Mouse (Mus musculus) hindbrain, embryonic 10.5 days (tissue): ENCODE measurements around the gene Slc35d2. TPM values are rescaled to one million over a fixed set of nuclear protein-coding genes. Genes with fewer than 3 reads are reported as not detected.
A peak's percentile ranks its signal among the peaks of the same experiment; 100 is the strongest.

ENCODE experiments used
- DNase-seq: peaks from one replicate; pipeline ENCODE4 v3.0.0-alpha.2; 2017; ENCODE audit warnings: low spot score
- H3K27ac ChIP-seq: fragments of 300-500 bp; sonication (generic); 2 replicates; pipeline ENCODE4 v1.5.1; 2016; ENCODE audit warnings: mild to moderate bottlenecking, moderate library complexity
- H3K27me3 ChIP-seq: fragments of 300-500 bp; sonication (generic); 2 replicates; pipeline ENCODE4 v1.6.1; 2016; ENCODE audit warnings: mild to moderate bottlenecking; ENCODE audit not compliant: poor library complexity, insufficient read depth, severe bottlenecking
- H3K36me3 ChIP-seq: fragments of 300-500 bp; sonication (generic); 2 replicates; pipeline ENCODE4 v1.6.1; 2016; ENCODE audit warnings: mild to moderate bottlenecking, moderate library complexity
- H3K4me1 ChIP-seq: fragments of 300-500 bp; sonication (generic); replicated peaks from 2 replicates; pipeline ENCODE4 v1.6.1; 2016; ENCODE audit warnings: mild to moderate bottlenecking
- H3K4me3 ChIP-seq: fragments of 300-500 bp; sonication (generic); 2 replicates; pipeline ENCODE4 v1.5.1; 2016; ENCODE audit warnings: mild to moderate bottlenecking, moderate library complexity
- H3K9me3 ChIP-seq: fragments of 300-500 bp; sonication (generic); 2 replicates; pipeline ENCODE4 v1.6.1; 2016; ENCODE audit warnings: mild to moderate bottlenecking, moderate library complexity
- WGBS: fragments of 180-500 bp; shearing (Covaris S2); methylation state at CpG from one replicate; pipeline ENCODE4 v1.1.7; 2016; 5-methylcytosine and 5-hydroxymethylcytosine counted together
- polyA plus RNA-seq: library from polyadenylated mRNA; unstranded; fragments of >200 nt; fragmentation: Nextera tagmentation; extraction: Ambion mirVana; gene quantifications from 2 replicates; pipeline ENCODE4 v1.2.1, GENCODE M21; 2016

Gene Slc35d2
- 5.5 and 6.9 TPM in 2 replicates for polyA plus RNA-seq

DNA sequence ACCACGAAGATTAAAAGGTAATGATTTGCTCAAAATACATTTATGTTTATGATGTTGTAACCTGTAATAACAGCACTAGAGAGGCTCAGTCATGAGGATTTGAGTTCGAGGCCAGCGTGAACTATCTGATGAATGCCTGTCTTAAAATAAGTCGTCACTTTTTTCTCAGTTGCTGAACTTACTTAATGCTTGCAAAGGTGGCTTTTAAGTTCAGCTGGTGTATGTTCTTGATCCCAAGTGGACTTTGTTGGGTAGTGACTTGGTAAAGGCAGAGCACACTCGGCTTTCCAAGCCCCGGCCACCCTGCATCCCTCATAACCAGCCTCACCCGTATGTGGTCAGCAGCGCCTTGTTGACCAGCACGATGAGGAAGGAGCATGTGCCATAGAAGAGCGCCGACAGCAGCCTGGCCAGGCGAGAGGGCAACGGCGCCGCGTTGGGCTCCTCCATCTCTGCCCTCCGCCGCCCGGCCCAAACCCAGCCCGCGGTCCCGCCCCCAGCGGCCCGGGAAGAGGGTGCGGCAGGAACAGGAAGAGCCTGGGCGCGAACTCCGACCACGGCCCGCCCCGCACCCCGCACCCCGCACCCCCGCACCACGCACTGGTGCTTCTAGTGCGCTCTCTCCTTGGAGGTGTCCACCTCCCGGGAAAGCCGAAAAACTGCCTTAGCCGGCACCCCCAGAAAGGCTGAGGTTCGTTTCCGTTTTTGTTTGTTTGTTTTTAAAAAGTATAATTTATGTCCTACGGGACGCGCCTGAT, at the start of gene Slc35d2:
Gene Slc35d2, minus strand, starts transcription at position 511 of the 758 bp plus-strand sequence.
- Histone ChIP-seq H3K36me3 (peaks cover 28% of the 10 kb centered on the region), H3K9me3 (no peaks in the 10 kb centered on the region), H3K27me3 (no peaks in the 10 kb centered on the region), H3K4me1 (peaks cover 24% of the 10 kb centered on the region), H3K4me3 (peak within 1 kb of the TSS; percentile 62), H3K27ac (peak within 1 kb of the TSS; percentile 87)
- WGBS = 9% methylated on average over 44 of the region's 44 CpGs
- DNase-seq = peak; percentile 40

DNA sequence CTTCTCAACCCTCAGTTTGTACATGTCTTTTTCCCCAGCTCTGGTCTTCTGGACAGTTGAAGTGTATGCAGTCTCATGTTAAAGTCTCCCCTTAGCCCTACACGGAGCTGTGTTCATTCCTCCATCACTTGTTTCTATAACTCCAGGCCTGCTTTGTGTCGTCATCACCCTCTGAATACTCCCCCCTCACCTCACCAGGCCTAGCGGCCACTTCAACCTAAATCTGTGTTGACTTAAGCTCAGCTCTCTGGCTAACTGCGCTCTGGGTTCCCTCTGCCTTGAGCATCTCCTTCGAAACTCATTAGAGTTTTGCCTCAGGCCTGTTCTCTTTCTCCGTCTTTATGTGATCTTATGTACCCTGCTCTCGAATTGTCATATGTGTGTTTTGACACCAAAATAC, 48.8 kb upstream of the Slc35d2 start:
- Histone ChIP-seq H3K27ac (no peak overlapping the region), H3K27me3 (no peaks in the 10 kb centered on the region), H3K36me3 (peaks cover 71% of the 10 kb centered on the region), H3K4me3 (no peak overlapping the region), H3K4me1 (peaks cover 13% of the 10 kb centered on the region), H3K9me3 (no peaks in the 10 kb centered on the region)
- 80% methylated on average over 7 of the region's 7 CpGs for WGBS
- no peak for DNase-seq

DNA sequence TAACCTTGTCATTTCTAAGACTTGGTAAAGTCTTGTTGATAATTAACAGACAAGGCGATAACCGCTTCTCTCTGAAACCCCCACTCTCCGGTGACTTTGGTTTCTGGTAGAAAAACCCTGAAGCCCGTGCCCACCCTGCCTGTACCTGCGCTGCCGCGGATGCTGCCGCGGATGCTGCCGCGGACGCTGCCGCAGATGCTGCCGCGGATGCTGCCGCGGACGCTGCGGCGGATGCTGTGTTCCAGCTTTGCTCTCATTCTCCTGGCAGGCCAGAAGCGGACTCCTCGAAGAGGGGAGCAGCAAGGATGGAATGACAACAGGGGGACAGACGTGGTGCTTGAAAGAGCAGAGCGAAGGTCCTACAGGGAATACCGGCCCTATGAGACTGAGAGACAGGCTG, 40.6 kb upstream of the Slc35d2 start:
- peaks cover 52% of the 10 kb centered on the region for H3K9me3 ChIP-seq
- no peaks in the 10 kb centered on the region for H3K4me1 ChIP-seq
- H3K4me3 ChIP-seq = no peak overlapping the region
- no peaks in the 10 kb centered on the region for H3K27me3 ChIP-seq
- peaks cover 83% of the 10 kb centered on the region for H3K36me3 ChIP-seq
- H3K27ac ChIP-seq = no peak overlapping the region
- 92% methylated on average over 25 of the region's 25 CpGs for WGBS
- DNase-seq = no peak

DNA sequence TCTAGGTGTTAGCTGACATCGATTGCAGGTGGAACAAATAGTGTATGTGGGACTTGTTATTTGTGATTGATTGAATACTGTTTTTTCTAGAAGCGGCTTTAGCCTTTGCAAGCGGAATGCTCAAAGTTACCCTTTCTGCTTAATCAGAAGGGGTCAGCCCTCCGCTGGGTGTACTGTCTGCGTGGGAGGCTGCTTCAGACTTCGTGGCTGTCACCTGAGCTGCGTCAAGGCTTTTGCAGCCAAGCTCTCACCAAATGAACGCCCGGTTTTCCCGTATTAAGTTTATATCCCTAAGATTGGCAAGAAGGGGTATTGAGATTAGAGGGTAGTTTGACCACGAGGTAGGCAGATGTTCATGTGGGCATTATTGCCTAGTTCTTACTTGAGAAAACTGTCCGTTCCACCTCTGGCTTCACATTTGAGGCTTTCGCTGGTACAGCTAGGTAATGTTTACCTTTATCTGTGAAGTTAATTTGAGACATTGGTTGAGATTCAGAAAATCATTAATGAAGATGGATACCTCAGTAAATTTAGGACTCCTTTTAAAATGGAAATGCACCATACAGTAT, 34.1 kb upstream of the Slc35d2 start:
- H3K27me3 ChIP-seq = peaks cover 36% of the 10 kb centered on the region
- H3K9me3 ChIP-seq = peaks cover 11% of the 10 kb centered on the region
- H3K4me1 ChIP-seq = peaks cover 21% of the 10 kb centered on the region
- peak overlapping the region; percentile 86 for H3K4me3 ChIP-seq
- no peak for DNase-seq
- H3K36me3 ChIP-seq = peaks cover 18% of the 10 kb centered on the region
- H3K27ac ChIP-seq = no peak overlapping the region; the same call in 1 of the 2 replicates
- 24% methylated on average over 13 of the region's 13 CpGs for WGBS

DNA sequence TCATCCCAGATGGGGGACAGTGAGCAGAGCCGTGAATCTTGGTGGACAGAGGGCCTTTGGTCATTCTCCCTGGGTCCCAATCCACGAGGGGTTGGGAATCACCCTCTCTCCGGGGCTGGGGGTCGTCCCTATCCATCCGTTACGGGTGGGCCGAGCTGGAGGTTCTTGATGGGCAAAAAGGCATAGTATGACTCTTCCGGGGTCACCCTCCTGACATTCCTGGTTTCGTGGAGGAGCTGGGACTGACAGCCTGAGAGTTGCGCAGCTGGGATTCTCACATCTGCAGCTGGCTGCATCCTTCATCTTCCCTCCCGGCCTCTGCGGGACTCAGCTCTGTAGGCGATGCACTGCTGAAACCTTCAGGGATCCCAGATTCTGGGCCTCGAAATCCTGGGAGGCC, 33.5 kb upstream of the Slc35d2 start:
- peak overlapping the region; percentile 90 for H3K27ac ChIP-seq
- DNase-seq = peak; percentile 51
- H3K36me3 ChIP-seq = peaks cover 17% of the 10 kb centered on the region
- peak overlapping the region; percentile 86 for H3K4me3 ChIP-seq
- H3K9me3 ChIP-seq = peaks cover 9% of the 10 kb centered on the region; the same call in 1 of the 2 replicates
- H3K27me3 ChIP-seq = peaks cover 36% of the 10 kb centered on the region
- WGBS = 1% methylated on average over 14 of the region's 14 CpGs
- H3K4me1 ChIP-seq = peaks cover 21% of the 10 kb centered on the region

DNA sequence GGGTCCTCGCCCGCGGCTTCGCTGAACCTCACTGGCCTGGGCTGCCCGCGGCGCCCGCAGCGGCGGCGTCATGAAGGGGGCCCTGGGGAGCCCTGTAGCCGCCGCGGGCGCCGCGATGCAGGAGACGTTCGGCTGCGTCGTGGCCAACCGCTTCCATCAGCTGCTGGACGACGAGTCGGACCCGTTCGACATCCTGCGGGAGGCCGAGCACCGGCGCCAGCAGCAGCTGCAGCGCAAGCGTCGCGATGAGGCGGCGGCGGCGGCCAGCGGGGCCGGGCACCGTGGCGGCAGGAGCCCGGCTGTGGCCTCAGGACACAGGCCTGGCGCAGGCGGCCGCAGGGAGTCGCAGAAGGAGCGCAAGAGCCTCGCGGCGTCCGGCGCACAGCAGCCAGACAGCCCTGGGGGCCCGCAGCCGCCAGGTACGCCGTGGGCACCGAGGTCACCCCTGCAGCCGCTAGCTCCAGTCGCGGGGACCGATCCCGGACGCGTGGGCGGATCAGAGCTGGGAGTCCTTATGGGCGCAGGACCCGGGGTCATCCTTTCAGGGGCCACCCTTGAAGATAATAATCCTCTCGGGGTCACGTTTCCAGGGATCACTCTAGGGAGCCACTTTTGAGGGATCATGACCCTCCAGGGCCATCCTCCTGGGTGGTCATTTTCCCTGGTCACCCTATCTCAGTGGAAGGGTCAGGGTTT, 32.9 kb upstream of the Slc35d2 start:
- H3K27ac ChIP-seq = peak overlapping the region; percentile 90

DNA sequence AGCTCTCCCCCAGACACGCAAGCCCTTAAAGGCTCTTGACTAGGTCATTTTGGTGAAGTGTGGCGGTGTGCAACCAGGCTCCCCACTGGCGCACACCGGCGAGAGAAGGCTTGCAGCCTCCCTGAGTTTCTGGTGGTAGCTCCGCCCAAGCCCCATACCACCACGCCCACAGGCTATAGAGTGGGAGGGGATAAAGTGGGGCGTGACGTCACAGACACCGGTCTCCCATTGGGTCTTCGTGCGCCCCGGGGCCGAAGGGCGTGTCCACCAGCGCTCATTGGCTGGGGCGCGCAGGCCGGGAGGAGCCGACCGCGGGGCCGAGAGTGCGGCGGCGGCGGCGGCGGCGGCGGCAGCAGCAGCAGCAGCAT, 32.4 kb upstream of the Slc35d2 start, which contains the start of gene Habp4:
Gene Habp4, plus strand, starts transcription at position 277 of the 368 bp plus-strand sequence.
- 0 out of 2 replicates have a peak, but pooled peaks cover 6% of the 10 kb centered on the region for H3K36me3 ChIP-seq
- H3K27me3 ChIP-seq = peaks cover 36% of the 10 kb centered on the region
- H3K9me3 ChIP-seq = peaks cover 4% of the 10 kb centered on the region; the same call in 1 of the 2 replicates
- H3K4me3 ChIP-seq = peak within 1 kb of the TSS; percentile 86
- DNase-seq = peak; percentile 99
- peak within 1 kb of the TSS; percentile 90 for H3K27ac ChIP-seq
- under 1% methylated on average over 31 of the region's 31 CpGs for WGBS
- H3K4me1 ChIP-seq = peaks cover 21% of the 10 kb centered on the region

More for the DNA sequence above, 32.9 kb upstream of the Slc35d2 start:
- Histone ChIP-seq H3K4me1 (peaks cover 21% of the 10 kb centered on the region), H3K4me3 (peak overlapping the region; percentile 86), H3K27me3 (peaks cover 36% of the 10 kb centered on the region), H3K36me3 (peaks cover 11% of the 10 kb centered on the region), H3K9me3 (peaks cover 4% of the 10 kb centered on the region; the same call in 1 of the 2 replicates)
- no peak for DNase-seq
- WGBS = under 1% methylated on average over 71 of the region's 71 CpGs

DNA sequence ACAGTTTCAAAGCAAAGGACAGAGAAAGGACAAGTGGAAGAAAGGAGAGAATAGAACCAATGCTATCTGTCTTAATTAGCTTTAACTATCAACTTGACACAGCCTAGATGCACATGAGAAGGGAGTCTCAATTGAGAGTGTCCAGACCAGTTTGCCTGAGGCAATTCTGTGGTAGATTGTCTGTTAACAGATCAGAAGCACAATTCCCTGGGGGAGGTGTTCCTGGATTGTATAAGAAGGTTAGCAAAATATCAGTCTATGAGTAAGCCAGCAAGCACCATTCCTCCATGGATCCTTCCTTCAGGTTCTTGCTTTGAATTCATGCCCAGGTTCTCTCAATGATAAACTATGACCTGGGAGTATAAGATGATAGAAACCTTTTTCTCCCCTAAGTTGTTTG, 27.8 kb upstream of the Slc35d2 start:
- H3K4me1 ChIP-seq = peaks cover 30% of the 10 kb centered on the region
- H3K4me3 ChIP-seq = no peak overlapping the region
- no peaks in the 10 kb centered on the region for H3K9me3 ChIP-seq
- peaks cover 16% of the 10 kb centered on the region for H3K27me3 ChIP-seq
- H3K27ac ChIP-seq = no peak overlapping the region
- no peak for DNase-seq
- H3K36me3 ChIP-seq = no peaks in the 10 kb centered on the region

DNA sequence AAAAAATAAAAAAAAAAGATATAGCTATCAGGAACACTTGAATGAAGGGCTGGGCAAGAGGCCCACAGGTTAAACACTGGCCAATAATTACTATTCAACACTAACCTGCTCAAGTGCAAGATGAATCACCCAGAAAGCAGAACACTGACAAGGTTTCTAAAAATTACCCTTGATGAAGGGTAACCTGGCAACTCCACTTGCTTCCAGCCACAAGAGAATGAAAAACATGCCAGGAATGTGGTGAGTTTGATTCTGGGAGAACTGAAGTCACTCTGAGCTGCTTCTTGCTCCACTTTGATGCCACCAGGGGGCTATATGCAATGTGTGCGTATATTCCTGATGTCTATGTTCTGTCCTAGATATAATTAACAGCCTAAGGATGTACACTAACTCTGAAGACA, 26.0 kb upstream of the Slc35d2 start:
- Histone ChIP-seq H3K27me3 (peaks cover 10% of the 10 kb centered on the region), H3K9me3 (no peaks in the 10 kb centered on the region), H3K4me1 (peaks cover 41% of the 10 kb centered on the region), H3K36me3 (no peaks in the 10 kb centered on the region; the same call in 1 of the 2 replicates), H3K27ac (no peak overlapping the region), H3K4me3 (no peak overlapping the region)
- WGBS = 10% methylated on average over 1 of the region's 1 CpGs
- DNase-seq = peak; percentile 31

DNA sequence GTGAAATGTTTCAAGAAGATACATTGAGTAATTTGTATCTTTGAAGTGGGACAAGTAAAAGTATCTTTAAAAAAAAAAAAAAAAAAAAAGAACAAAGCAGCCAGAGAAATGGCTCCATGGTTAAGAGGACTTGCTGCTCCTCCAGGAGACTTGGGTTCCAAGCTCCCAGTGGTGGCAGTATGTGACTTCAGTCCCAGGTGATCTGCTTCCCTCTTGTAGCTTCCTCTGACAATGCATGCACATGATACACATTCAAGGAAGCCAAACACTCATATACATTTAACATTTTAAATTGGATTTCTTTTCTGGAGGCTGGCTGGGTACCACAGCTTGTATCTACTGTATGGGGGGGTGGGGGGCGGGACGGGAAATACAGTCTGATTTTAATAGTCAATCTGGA, 25.5 kb upstream of the Slc35d2 start:
- DNase-seq = no peak
- no peak overlapping the region for H3K27ac ChIP-seq
- 64% methylated on average over 2 of the region's 2 CpGs for WGBS
- H3K36me3 ChIP-seq = no peaks in the 10 kb centered on the region; the same call in 1 of the 2 replicates
- peaks cover 5% of the 10 kb centered on the region for H3K27me3 ChIP-seq
- no peak overlapping the region for H3K4me3 ChIP-seq
- no peaks in the 10 kb centered on the region for H3K9me3 ChIP-seq
- peaks cover 46% of the 10 kb centered on the region for H3K4me1 ChIP-seq

DNA sequence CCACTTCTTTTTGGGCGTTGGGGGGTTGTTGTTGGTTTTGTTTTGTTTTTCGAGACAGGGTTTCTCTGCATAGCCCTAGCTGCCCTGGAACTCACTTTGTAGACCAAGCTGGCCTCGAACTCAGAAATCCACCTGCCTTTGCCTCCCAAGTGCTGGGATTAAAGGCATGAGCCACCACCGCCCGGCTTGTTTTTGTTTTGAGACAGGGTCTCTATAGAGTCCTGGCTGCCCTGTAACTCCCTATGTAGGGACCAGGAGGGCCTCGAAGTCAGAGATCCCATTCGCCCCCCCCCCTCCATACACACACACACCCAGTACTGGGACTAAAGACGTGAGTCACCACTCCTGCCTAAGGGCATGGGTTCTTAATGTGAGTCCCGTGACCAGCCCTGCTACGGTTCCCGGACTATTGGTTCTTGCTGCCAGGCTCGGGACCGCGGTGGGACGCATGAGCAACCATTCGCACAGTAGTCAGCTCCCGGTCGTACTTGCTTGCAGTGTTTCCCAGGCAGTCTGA, 24.6 kb upstream of the Slc35d2 start:
- Histone ChIP-seq H3K9me3 (no peaks in the 10 kb centered on the region), H3K27me3 (no peaks in the 10 kb centered on the region), H3K4me1 (peaks cover 54% of the 10 kb centered on the region), H3K36me3 (no peaks in the 10 kb centered on the region; the same call in 1 of the 2 replicates), H3K27ac (peak overlapping the region; percentile 94), H3K4me3 (peak overlapping the region; percentile 95)
- DNase-seq = peak; percentile 67
- WGBS = under 1% methylated on average over 18 of the region's 18 CpGs

DNA sequence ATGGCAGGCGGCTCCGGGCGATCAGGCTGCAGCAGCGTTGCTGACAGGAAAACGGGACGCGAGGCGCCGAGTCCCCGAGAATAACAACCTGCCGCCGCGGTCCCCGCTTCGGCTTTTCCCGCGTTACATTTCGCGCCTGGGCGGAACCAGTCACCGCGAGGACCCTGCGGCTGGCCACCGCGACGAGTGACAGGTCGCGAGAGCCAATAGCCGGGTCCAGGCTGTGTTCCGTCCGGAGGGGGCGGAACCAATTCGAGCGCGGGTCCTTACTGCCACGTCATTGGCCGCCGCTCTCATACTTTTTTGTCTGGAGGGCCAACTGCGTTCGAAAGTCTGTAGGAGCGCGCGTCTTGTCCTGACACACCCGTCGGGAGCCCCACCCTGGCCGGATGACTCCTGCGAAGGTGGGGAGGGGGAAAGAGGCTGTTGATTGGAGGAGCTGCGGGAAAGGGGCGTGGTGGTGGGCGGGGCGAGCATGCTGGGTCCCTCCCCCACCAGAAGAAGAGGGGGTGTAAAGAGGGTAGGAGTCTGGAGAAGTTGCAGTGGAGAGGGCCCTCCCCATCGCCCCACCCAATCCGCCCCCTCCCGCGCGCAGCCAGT, 24.0 kb upstream of the Slc35d2 start, which contains the start of gene Zfp367:
Gene Zfp367, minus strand, starts transcription at position 120 of the 600 bp plus-strand sequence.
- Histone ChIP-seq H3K27ac (peak within 1 kb of the TSS; percentile 94), H3K27me3 (no peaks in the 10 kb centered on the region), H3K9me3 (no peaks in the 10 kb centered on the region), H3K4me3 (peak within 1 kb of the TSS; percentile 95), H3K4me1 (peaks cover 58% of the 10 kb centered on the region), H3K36me3 (no peaks in the 10 kb centered on the region; the same call in 1 of the 2 replicates)
- DNase-seq = peak; percentile 99
- under 1% methylated on average over 56 of the region's 56 CpGs for WGBS
